Mouse (Mus musculus) heart, embryonic 13.5 days (tissue): ENCODE data around the gene Slc25a40. TPM values are rescaled to one million over a fixed set of nuclear protein-coding genes. Genes with fewer than 3 reads are reported as not detected.

Experiments used
- ATAC-seq: fragments of 200-750 bp; cut with Nextera tagmentation; 2 replicates; pipeline ENCODE4 v1.8.0; 2017; ENCODE audit warnings: moderate TSS enrichment; ENCODE audit not compliant: insufficient number of reproducible peaks, low FRiP score, low TSS enrichment; ENCODE audit errors: extremely low read depth
- H3K27ac ChIP-seq: fragments of 300-500 bp; sonication (generic); replicated peaks from 2 replicates; pipeline ENCODE4 v1.5.1; 2015; ENCODE audit warnings: moderate library complexity, mild to moderate bottlenecking, inconsistent platforms
- H3K27me3 ChIP-seq: fragments of 300-500 bp; sonication (generic); replicated peaks from 2 replicates; pipeline ENCODE4 v1.6.1; 2015; ENCODE audit warnings: mild to moderate bottlenecking, inconsistent platforms
- H3K36me3 ChIP-seq: fragments of 300-500 bp; sonication (generic); 2 replicates; pipeline ENCODE4 v1.6.1; 2015; ENCODE audit warnings: mild to moderate bottlenecking, inconsistent platforms
- H3K4me1 ChIP-seq: fragments of 300-500 bp; sonication (generic); 2 replicates; pipeline ENCODE4 v1.6.1; 2015; ENCODE audit warnings: inconsistent platforms
- H3K4me2 ChIP-seq: fragments of 300-500 bp; sonication (generic); 2 replicates; pipeline ENCODE4 v1.6.1; 2015; ENCODE audit warnings: inconsistent platforms, mild to moderate bottlenecking, moderate library complexity
- H3K4me3 ChIP-seq: fragments of 300-500 bp; sonication (generic); 2 replicates; pipeline ENCODE4 v1.5.1; 2015; ENCODE audit warnings: moderate library complexity, mild to moderate bottlenecking, inconsistent platforms
- H3K9ac ChIP-seq: fragments of 300-500 bp; sonication (generic); 2 replicates; pipeline ENCODE4 v1.6.1; 2015; ENCODE audit warnings: inconsistent platforms, mild to moderate bottlenecking, moderate library complexity
- H3K9me3 ChIP-seq: fragments of 300-500 bp; sonication (generic); 2 replicates; pipeline ENCODE4 v1.6.1; 2016; ENCODE audit warnings: inconsistent platforms
- WGBS: fragments of 180-500 bp; shearing (Covaris S2); methylation state at CpG from one replicate; pipeline ENCODE4 v1.1.7; 2015; ENCODE audit warnings: mixed read lengths; 5-methylcytosine and 5-hydroxymethylcytosine counted together
- polyA plus RNA-seq: library from polyadenylated mRNA; unstranded; fragments of >200 nt; fragmentation: Nextera tagmentation; extraction: Ambion mirVana; gene quantifications from 2 replicates; pipeline ENCODE4 v1.2.1, GENCODE M21; 2015

Gene Slc25a40
- polyA plus RNA-seq, 1 experiment from 2014 or later, result 11.5 TPM

DNA sequence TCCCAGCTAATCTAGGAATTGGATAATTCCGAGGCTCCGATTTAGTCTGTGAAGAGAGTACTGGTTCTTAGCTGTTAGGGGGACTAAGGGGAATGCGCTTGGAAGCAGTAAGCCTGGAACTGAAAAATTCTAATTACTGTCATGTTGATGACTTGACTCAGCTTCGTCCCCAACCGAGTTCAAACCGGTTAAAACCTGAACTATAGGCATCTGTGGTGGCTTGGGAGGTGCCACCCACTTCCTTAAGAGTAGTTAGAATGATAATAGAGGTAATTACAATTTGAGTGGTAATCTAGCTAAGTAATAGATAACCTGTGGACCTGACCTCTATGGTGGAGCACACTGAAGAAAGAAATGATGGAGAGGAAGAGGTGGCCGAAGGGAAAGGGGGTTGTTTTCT is 1.5 kb downstream of the Slc25a40 start:
- Histone ChIP-seq H3K9ac (peak overlapping the region; percentile 82), H3K9me3 (no peaks in the 10 kb centered on the region), H3K27ac (no peak overlapping the region), H3K4me1 (peaks cover 19% of the 10 kb centered on the region), H3K4me3 (peak overlapping the region; percentile 84), H3K36me3 (peaks cover 13% of the 10 kb centered on the region), H3K27me3 (no peaks in the 10 kb centered on the region), H3K4me2 (peak overlapping the region; percentile 84)
- no peak for ATAC-seq
- 28% methylated on average over 7 of the region's 7 CpGs for WGBS

DNA sequence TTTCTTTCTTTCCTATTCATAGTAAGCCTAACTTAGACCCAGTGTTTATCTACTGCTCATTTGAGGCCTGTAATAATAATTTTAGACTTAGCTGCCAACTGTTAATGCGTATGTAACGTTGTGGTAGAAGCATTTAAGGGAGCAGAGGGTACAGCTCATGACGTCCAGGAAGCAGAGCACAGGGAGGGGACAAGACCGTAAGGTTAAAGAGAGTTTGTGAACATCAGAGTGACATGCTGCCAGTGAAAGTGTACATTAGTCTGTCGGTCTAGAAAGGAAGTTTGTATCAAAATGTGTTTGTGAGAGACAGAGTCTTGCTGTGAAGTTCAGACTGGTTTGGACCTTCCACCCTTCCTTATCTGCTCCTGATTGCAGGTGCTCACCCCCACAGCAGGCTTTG is 3.2 kb downstream of the Slc25a40 start:
- H3K4me1 ChIP-seq, result peaks cover 17% of the 10 kb centered on the region
- 0 out of 2 replicates have a peak overlapping the region, but pooled peaks have one; percentile 19 for H3K9ac ChIP-seq
- peaks cover 4% of the 10 kb centered on the region for H3K36me3 ChIP-seq
- H3K4me2 ChIP-seq, result no peak overlapping the region
- H3K27me3 ChIP-seq, result no peaks in the 10 kb centered on the region
- no peaks in the 10 kb centered on the region for H3K9me3 ChIP-seq
- ATAC-seq, result no peak
- no peak overlapping the region for H3K27ac ChIP-seq
- WGBS, result 66% methylated on average over 5 of the region's 5 CpGs
- no peak overlapping the region for H3K4me3 ChIP-seq

DNA sequence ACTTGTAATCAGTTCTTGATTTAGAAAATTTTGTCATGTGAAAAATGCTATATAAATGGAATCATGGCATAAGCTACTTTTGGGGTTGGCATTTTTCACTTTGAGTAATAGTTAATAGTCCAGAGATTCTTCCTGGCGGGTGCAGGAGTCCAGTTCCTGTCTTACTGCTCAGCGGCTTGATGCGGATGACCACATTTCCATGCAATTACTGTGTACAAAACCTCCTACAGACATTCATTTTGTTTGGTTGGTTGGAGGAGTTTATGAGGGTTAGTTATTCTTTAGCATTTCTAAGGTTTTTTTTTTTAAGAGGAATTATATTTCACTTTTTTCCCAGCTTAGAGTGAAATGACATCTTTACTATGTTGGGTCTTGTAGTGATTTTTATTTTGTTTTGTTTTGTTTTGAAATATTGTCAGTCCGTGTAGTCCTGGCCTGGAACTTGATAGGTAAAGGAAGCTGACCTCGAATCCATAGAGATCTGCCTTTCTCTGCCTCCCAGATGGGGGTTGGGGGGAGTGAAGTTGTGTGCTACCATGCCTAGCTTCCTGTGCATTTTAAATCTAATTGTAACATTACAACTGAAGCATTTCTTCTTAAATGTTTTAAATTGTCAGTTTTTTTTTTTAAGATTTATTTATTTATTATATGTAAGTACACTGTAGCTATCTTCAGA is 15.0 kb downstream of the Slc25a40 start:
- Histone ChIP-seq H3K4me1 (no peaks in the 10 kb centered on the region), H3K27me3 (no peaks in the 10 kb centered on the region), H3K36me3 (peaks cover 35% of the 10 kb centered on the region), H3K27ac (no peak overlapping the region), H3K4me2 (no peak overlapping the region), H3K9me3 (no peaks in the 10 kb centered on the region), H3K4me3 (no peak overlapping the region), H3K9ac (no peak overlapping the region)
- no peak for ATAC-seq
- 90% methylated on average over 5 of the region's 5 CpGs for WGBS

GRCm38 (mm10) chr5:8439095-8439494 is 16.4 kb downstream of the Slc25a40 start:
- Histone ChIP-seq H3K4me3 (no peak overlapping the region), H3K27me3 (no peaks in the 10 kb centered on the region), H3K9me3 (no peaks in the 10 kb centered on the region), H3K36me3 (peaks cover 26% of the 10 kb centered on the region), H3K4me1 (no peaks in the 10 kb centered on the region), H3K9ac (no peak overlapping the region), H3K27ac (no peak overlapping the region), H3K4me2 (no peak overlapping the region)
- no peak for ATAC-seq
- WGBS, result 70% methylated on average over 2 of the region's 2 CpGs

DNA sequence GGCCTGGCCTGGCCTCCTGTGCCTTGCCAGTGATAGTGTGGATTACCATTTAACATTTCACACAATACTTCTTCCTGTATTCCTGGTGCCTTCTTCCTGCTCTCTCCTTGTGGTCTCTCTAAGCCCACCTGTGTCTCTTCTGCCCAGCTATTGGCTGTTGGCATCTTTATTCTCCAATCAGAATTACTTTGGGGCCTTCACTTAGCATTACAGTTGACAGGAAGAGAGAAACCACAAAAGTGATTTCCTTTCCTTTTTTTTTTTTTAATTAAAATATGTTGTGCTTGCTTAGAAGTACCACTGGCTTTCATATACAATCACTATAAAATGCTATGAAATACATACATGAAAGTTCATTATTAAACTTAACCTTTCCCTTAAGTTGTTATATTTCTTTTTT is 32.9 kb downstream of the Slc25a40 start:
- Histone ChIP-seq H3K36me3 (peaks cover 51% of the 10 kb centered on the region), H3K9ac (no peak overlapping the region), H3K4me2 (no peak overlapping the region), H3K27ac (no peak overlapping the region), H3K4me3 (no peak overlapping the region), H3K9me3 (no peaks in the 10 kb centered on the region), H3K4me1 (no peaks in the 10 kb centered on the region), H3K27me3 (no peaks in the 10 kb centered on the region)
- no peak for ATAC-seq

DNA sequence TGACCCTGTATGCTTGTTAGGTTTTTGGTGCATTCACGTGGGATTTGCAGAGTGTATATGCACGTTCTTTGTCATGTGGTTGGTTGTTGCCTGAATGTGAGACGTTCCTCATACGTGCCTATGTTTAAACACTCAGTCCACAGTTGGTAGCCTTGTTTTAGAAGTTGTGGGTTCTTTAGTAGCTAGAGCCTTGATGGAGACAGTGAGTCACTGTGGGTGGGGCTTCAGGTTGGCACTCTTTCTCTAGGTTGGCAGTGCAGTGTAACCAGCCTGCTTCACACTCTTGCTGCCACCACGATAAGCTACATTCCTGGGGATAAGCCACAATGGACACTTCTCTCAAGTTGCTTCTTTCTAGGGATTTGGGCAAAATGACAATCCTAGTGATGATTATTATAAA is 33.9 kb downstream of the Slc25a40 start:
- Histone ChIP-seq H3K9me3 (no peaks in the 10 kb centered on the region), H3K4me2 (no peak overlapping the region), H3K4me3 (no peak overlapping the region), H3K4me1 (no peaks in the 10 kb centered on the region), H3K36me3 (peaks cover 51% of the 10 kb centered on the region), H3K27me3 (no peaks in the 10 kb centered on the region), H3K27ac (no peak overlapping the region), H3K9ac (no peak overlapping the region)
- 76% methylated on average over 5 of the region's 5 CpGs for WGBS
- ATAC-seq, result no peak

DNA sequence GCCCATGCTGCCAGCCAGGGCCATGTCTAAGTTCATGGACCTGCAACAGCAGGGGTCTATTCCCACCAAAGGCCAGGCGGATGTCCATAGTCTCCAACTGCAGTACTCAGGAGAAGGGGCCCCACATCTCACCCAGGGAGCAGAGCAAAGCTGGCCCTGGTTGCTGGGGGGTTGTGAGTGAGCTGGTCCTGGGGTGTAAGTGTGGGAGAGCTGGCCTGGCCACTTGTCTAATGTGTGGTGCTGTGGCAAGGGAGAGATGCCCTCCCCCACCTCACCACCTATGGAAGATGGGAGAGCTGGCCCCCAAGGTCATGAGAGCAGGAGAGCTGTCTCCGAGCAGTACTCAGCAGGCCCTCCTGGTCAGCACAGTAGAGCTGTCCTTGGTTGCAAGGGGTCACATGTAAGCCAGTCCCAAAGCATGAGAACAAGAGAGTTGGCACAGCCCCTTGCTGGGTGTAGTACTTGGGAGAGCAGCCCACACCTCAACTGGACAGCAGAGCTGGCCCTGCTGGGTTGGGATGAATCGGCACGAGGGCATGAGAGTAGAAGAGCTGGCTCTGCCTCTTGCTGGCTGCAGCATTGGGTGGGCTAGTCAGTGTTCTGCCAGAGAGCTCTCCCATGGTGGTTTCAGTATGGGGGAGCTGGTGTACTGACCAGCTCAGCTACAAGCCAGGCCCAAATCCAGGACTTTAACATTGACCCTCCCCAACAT is 65.5 kb downstream of the Slc25a40 start:
- no peak overlapping the region for H3K4me3 ChIP-seq
- no peak for ATAC-seq
- 46% methylated on average over 4 of the region's 4 CpGs for WGBS

DNA sequence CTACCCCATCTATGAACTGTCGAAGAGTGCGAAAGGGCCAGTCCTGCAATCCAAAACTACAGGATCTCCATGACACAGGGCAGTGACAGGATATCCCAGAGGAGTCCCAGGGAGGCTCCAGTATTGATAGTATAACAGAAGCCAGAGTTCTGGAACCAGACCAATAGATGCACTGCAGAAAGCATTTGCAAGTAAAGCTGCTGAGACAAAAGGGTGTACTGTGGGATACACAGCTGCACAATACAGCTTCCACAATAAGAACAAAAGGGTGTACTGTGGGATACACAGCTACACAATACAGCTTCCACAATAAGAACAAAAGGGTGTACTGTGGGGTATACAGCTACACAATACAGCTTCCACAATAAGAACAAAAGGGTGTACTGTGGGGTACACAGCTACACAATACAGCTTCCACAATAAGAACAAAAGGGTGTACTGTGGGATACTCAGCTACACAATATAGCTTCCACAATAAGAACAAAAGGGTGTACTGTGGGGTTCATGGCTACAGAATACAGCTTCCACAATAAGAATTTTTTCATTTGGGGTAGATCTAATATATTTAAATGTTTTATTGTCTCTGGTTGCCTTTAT is 66.1 kb downstream of the Slc25a40 start:
- H3K9ac ChIP-seq, result no peak overlapping the region
- no peak overlapping the region for H3K4me2 ChIP-seq
- no peak overlapping the region for H3K4me3 ChIP-seq
- H3K9me3 ChIP-seq, result no peaks in the 10 kb centered on the region
- H3K27ac ChIP-seq, result no peak overlapping the region
- ATAC-seq, result no peak
- WGBS, result 72% methylated on average over 2 of the region's 2 CpGs
- no peaks in the 10 kb centered on the region for H3K36me3 ChIP-seq
- no peaks in the 10 kb centered on the region for H3K4me1 ChIP-seq
- no peaks in the 10 kb centered on the region for H3K27me3 ChIP-seq

More for the DNA sequence above, 65.5 kb downstream of the Slc25a40 start:
- Histone ChIP-seq H3K4me1 (no peaks in the 10 kb centered on the region), H3K9me3 (no peaks in the 10 kb centered on the region), H3K27me3 (no peaks in the 10 kb centered on the region), H3K4me2 (no peak overlapping the region), H3K36me3 (no peaks in the 10 kb centered on the region), H3K9ac (no peak overlapping the region), H3K27ac (no peak overlapping the region)

GRCm38 (mm10) chr5:8489471-8490110 is 66.9 kb downstream of the Slc25a40 start:
- no peak for ATAC-seq
- H3K9ac ChIP-seq, result no peak overlapping the region
- no peak overlapping the region for H3K4me2 ChIP-seq
- H3K4me3 ChIP-seq, result no peak overlapping the region
- H3K36me3 ChIP-seq, result no peaks in the 10 kb centered on the region
- 48% methylated on average over 6 of the region's 6 CpGs for WGBS
- no peaks in the 10 kb centered on the region for H3K27me3 ChIP-seq
- no peak overlapping the region for H3K27ac ChIP-seq
- no peaks in the 10 kb centered on the region for H3K9me3 ChIP-seq
- no peaks in the 10 kb centered on the region for H3K4me1 ChIP-seq

DNA sequence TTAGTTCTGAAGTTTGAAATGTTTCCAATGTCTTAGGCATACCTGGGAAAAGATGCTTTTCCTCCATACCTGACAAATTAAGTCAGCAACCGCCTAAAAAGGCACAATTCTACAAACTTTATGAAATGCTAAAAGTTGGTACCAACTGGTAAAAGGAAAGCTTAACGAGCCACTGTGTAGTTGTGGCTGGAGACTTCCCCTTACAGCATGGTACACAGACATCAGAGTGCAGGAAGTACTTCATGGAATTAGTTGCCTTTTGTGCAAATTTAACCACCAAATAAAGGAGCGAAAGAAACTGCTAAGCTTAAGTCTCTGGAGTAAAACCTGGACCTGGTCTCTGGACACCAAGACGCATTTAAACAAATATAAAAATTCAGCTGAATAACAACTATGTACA is 69.1 kb downstream of the Slc25a40 start:
- Histone ChIP-seq H3K4me1 (no peaks in the 10 kb centered on the region), H3K4me2 (no peak overlapping the region), H3K4me3 (no peak overlapping the region), H3K27ac (no peak overlapping the region), H3K36me3 (no peaks in the 10 kb centered on the region), H3K9me3 (no peaks in the 10 kb centered on the region), H3K27me3 (no peaks in the 10 kb centered on the region), H3K9ac (no peak overlapping the region)
- WGBS, result 71% methylated on average over 4 of the region's 4 CpGs
- no peak for ATAC-seq
